Mouse (Mus musculus) lung, adult 2 months (tissue): ENCODE data around the gene Eif4g3.

ENCODE experiments used
- CTCF ChIP-seq: fragments of 200-500 bp; IDR thresholded peaks from 2 replicates; pipeline ENCODE4 v1.5.1; 2011; ENCODE audit warnings: mild to moderate bottlenecking, low read length, control low read depth; ENCODE audit not compliant: insufficient read depth
- POLR2A ChIP-seq: fragments of 200-500 bp; IDR thresholded peaks from 2 replicates; pipeline ENCODE4 v1.6.1; 2011; ENCODE audit warnings: low read depth, mild to moderate bottlenecking, control low read depth, low read length, borderline replicate concordance; ENCODE audit errors: extremely low read depth

DNA sequence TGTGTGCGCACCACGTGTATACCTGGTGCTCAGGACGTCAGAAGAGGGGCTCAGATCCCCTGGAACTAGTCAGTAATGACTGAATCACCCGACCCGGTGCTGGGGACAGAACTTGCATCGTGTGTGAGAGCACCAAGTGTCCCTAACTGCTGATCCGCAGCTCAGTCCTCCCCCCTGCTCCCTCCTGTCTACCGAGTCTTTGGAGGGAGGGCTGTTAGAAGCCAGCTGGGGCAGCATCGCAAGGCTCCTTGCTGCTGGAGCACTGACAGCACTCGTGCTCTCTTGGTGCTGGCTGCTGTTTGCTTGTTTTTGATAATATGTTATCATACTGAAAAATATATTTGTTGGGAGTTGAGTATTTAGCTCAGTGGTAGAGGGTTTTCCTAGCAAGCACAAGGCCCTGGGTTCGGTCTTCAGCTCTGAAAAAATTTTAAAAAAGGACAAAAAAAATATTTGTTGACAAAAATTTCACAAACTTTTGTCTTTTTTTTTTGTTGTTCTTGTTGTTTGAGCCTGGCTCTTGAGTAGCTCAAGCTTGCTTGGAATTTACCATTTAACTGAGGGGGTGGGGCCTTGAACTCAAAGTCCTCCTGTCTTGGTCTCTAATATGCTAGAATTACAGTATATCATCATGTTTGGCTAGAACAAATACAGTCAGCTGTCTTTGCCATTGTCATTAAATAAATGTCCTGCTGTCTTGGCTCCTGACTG lies 72.2 kb downstream of the Eif4g3 start:
- TF ChIP-seq CTCF: no peak
- no peak for TF ChIP-seq POLR2A
